Mouse (Mus musculus) G1E (cell line): ENCODE measurements around the gene Smarca4.
A peak's percentile ranks its signal among the peaks of the same experiment; 100 is the strongest.

Experiments
- CTCF ChIP-seq: IDR thresholded peaks from 2 replicates; pipeline ENCODE4 v1.5.1; 2012; ENCODE audit warnings: low read depth, low read length, inconsistent platforms, mixed read lengths
- GATA1 ChIP-seq: IDR thresholded peaks from 2 replicates; pipeline ENCODE4 v1.6.1; 2012; ENCODE audit warnings: borderline replicate concordance, low read length, inconsistent platforms, mixed read lengths
- POLR2AphosphoS5 ChIP-seq: IDR thresholded peaks from 2 replicates; pipeline ENCODE4 v1.6.1; 2012; ENCODE audit warnings: low read depth, low read length, inconsistent platforms; ENCODE audit not compliant: insufficient replicate concordance
- TAL1 ChIP-seq: conservative IDR thresholded peaks from 2 replicates; pipeline ENCODE4 v1.6.1; 2012; ENCODE audit warnings: low read depth, low read length, inconsistent platforms, mixed read lengths

- TF ChIP-seq CTCF (no peak), GATA1 (no peak), TAL1 (no peak), POLR2AphosphoS5 (peak; percentile 7; the same call in 1 of the 2 replicates)
These were observed 107.6 kb downstream of the Smarca4 start, which contains the start of gene Ldlr for GRCm38 (mm10) chr9:21723377-21724146.
